Mouse (Mus musculus) stomach, postnatal 0 days (tissue): ENCODE results near the gene Ptprn2.

Experiments
- CTCF ChIP-seq: IDR thresholded peaks from 2 replicates; pipeline ENCODE4 v1.5.1; 2016; ENCODE audit warnings: antibody characterized with exemption, low read depth, mild to moderate bottlenecking, moderate library complexity
- EP300 ChIP-seq: optimal IDR thresholded peaks from 2 replicates; pipeline ENCODE3; 2016; ENCODE audit warnings: antibody characterized with exemption

DNA sequence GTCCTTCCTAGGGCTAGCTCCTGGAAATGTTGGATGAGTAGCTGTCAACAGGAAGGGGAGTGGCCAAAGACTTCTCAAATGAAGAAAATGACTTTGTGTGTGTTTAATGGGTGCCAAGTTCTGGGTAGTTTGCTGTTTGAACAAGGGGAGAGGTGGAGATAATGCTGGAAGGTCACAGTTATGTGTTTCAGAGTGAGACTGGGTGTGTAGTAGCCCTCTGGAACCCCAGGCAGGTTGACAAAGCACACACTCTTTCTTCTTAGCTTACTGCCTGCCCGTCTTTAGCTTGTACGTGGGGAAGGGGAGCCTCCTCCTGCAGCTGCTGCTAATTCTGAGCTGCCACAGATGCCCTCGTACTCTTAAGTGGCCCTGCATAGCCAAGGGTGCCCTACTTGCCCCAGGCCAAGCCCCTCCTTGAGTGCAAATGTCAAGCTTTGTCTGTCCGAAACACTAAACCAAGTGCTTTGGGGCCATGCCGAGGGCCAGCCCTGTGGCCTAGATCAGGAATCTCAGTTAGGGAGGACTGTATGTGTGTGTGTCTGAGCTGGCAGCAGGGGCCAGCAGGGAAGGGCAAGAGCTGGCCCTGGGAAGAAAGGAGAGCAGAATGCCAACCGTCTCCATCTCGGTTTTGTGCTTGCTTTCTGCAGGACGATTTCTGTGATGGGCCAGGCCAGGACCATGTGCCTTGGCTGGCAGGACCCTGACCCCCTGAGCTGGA, 95.5 kb downstream of the Ptprn2 start:
- no peak for TF ChIP-seq EP300
- no peak for TF ChIP-seq CTCF
